Mouse (Mus musculus) granulocyte monocyte progenitor cell, adult 5-6 weeks (primary cell): ENCODE results near the gene Hnrnpa3. TPM values are rescaled to one million over a fixed set of nuclear protein-coding genes. Genes with fewer than 3 reads are reported as not detected.
"Not testable (repeated sequence)": the region's sequence is repeated elsewhere in the genome, so short reads cannot be mapped to it uniquely, and the experiment has no call there.

ENCODE experiments used
- ATAC-seq: replicated peaks from 2 replicates; pipeline ENCODE4 v1.8.0; 2016; ENCODE audit warnings: mild to moderate bottlenecking, moderate TSS enrichment, inconsistent platforms; ENCODE audit not compliant: poor library complexity, severe bottlenecking
- total RNA-seq, 2 experiments: library from RNA; stranded (forward) in 1 of 2; stranded (reverse) in 1 of 2; fragments of 200-712, 200-1000 nt in 1 of 2; fragments of >200 nt in 1 of 2; fragmentation: Nextera tagmentation in 1 of 2; gene quantifications; 2 replicates each; pipeline ENCODE4 v1.2.3; 2014 to 2017

Gene Hnrnpa3
- 734 and 909 TPM in 2 replicates for total RNA-seq (2014; fragmentation: Nextera tagmentation)
- total RNA-seq (2017): 363 and 370 TPM in 2 replicates

DNA sequence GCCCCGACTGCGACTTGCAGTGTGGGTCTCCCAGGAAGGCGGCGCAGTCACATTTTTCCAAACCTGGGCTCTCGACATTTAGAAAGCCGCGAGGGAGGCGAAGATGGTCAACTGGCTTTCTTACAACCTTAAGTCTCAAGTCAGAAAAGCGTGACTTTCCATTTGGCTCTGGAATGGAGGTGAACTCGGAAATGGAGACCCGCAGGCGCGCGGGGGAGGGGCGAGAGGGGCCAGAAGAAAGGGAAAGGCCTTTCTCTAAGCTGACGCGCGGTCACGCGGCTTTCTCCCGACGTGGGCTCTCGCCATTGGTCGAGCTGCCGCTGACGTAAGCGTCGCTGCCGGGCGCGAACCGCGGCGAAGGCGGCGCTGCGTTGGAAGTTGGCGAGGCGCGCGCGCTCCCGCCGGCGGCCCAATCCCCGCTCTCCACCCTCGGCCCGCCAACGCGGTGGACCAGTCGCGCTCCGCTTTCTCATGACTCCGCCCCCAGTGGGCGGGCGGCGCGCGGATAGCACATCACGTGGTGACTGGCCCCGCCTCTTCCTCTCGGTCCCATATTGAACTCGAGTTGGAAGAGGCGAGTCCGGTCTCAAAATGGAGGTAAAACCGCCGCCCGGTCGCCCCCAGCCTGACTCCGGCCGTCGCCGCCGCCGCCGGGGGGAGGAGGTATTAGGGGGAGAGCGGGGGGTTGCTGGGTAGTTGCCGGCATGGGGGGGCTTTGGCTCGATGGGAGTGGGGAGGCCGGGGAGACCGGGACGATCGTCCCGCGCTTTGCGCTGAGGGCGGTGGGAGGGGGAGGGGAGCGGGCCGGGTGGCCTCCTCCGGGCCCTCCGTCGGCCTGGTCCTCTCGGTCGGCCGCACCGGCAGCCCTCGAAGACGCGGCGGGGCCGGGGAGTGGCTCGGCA lies at the start of gene Hnrnpa3:
Hnrnpa3 (plus strand) TSS at position 535 of the 902 bp plus-strand sequence.
- ATAC-seq: peak; percentile 81

DNA sequence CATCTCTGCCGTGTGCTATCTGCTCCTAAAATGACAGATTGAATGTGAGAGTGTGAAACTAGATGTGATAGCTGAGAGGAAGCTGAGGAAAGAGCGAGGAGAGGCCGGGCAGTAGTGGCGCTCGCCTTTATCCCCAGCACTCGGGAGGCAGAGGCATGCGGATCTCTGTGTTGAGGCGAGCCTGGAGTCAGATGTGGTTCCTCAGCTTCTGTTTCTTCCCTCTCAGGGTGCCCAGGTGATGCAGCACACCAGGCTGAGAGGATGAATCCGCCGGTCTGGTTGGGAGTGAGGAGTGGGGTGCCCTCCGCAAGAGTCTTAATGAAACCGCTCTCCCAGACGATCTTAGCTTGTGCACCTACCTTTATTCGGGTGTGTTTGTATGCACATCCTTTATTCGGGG lies 49.1 kb upstream of the Hnrnpa3 start:
- no peak for ATAC-seq

DNA sequence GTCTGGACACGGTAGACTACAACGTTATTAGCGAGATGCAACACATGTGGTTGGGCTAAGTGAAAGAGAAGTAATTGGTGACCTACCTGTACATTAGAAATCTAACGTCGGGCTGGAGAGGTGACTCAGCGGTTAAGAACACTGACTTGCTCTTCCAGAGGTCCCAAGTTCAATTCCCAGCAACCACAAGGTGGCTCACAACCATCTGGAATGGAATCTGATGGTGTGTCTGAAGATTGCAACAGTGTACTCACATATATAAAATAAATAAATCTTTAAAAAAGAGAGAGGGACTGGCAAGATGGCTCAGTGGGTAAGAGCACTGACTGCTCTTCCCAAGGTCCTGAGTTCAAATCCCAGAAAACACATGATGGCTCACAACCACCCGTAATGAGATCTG lies 48.5 kb upstream of the Hnrnpa3 start:
- ATAC-seq: not testable (repeated sequence)

DNA sequence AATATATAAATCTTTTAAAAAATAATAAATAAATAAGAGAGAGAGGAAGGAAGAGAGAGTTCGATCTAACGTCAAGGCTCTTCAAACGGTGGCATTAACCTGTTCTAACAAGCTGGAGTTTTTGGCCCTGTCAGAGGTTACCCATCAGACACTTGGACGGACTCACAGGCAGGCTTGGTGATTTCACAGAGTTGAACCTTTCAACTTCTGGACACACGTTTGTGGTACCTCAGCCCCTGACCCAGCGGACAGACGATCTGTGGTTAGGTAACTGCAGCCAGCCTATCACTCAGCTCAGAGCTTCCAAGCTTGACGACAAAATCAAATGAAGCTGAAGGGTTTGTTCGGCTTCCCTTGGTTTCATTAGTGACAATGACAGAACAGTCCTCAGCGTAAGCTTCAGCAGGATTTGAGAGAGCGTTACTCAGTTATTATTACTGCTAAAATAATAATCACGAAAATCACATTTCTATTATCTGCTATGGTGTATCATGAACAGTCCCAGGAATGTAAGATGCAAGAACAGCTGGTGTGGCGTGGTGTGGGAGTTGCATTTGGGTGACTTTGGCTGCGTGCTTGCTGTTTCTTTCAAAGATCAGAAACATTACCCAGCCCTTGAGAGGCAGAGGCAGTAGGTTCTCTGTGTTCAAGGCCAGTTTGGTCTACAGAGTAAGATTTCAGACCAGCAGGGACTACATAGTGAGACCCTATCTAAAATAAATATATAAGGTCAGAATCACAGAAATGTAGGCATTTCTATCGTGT lies 47.8 kb upstream of the Hnrnpa3 start:
- no peak for ATAC-seq

DNA sequence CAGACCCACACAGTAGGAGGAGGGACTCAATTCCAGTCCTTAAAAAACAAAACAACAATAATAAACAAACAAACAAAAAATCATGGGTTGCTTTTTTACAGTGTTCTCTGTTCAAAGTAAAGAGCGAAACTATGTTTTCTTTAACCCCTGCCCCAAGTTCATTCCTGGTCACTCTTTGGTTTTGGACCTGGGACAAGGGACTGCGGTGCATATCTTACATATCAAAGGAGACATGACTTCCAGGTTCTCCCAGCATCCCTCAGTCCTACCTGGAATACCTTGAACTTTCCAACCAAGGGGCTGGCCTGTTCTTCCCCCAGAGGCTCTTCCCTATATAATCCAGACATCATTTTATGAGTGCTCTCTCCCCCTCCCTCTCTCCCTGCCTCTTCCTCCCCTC lies 47.1 kb upstream of the Hnrnpa3 start:
- ATAC-seq: no peak

DNA sequence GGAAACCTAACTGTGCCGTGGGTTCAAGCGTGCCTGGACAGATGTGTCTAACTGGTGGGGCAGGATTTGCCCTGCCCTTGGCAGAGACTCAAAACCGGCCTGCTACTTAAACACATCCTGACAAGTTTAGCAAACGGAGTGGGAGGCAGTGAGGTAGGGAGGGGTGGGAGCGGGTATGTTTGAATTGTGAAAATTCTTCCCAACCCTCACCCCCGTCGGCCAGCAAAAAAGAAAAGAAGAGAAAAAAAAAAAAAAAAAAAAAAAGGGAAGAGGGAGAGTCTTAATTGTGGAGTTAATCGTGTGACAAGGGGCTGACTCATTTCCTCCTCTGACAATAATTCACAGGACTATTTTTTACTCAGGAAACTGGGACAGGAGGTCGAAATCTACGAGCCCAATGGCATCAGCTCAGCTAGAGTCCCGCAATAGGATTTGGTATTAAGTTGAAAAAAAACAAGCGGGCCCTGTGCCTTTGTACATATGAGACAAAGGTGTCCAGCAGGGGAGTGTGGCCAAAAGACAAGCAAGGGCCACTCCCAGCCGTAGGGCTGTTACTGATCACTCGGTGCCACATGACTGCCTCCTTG lies 46.0 kb upstream of the Hnrnpa3 start:
- peak; percentile 70 for ATAC-seq

DNA sequence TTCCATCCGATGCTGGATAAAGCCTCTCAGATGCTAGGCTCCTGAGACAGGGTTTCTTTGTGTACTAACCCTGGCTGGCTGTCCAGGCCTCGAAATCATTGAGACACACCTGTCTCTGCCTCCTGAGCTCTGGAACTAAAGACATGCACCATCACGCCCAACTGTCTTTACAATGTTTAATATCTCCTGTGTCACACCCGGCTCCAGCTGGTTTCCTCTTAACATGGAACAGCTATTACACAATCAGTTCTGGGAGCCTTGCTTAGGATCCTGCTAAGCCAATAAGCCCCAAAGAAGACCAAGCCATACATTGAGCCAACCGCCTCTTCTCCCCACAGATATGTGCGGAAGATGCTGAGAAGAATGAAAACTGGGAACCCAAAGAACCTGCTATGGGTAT lies 44.5 kb upstream of the Hnrnpa3 start:
- ATAC-seq: peak; percentile 41

DNA sequence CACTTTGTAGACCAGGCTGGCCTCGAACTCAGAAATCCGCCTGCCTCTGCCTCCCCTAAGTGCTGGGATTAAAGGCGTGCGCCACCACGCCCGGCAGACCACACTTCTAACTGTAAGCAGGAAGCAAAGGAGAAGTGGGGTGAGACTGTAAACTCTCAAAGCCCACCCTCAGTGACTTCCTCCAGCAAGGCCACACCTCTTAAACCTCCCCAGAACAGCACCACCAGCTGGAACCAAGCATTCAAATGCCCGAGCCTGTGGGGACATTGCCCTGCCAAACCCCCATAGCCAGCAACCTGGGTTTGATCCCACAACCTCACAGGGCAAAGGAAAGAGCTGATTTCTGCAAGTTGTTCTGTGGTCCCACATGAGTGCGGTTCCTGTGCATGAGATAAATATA lies 42.1 kb upstream of the Hnrnpa3 start:
- no peak for ATAC-seq

DNA sequence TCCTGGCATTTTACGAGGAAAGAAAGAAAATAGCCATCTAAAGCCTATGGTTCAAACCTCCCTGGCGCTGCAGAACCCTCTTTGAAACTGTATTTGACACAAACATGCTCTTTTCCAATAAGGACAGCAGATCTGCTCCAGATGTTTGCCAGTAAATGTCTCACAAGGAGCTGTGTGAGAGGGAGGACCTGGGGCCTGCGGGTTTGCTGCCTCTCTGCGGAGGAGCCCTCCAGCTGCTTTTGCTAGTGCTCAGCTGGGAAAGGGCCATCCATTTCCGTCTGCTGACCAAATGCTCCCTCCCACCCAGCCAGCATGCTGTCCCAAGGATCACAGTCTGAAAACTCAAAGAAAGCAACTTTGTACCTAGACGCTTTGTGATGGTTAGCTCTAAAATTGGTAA lies 40.3 kb upstream of the Hnrnpa3 start:
- no peak for ATAC-seq

DNA sequence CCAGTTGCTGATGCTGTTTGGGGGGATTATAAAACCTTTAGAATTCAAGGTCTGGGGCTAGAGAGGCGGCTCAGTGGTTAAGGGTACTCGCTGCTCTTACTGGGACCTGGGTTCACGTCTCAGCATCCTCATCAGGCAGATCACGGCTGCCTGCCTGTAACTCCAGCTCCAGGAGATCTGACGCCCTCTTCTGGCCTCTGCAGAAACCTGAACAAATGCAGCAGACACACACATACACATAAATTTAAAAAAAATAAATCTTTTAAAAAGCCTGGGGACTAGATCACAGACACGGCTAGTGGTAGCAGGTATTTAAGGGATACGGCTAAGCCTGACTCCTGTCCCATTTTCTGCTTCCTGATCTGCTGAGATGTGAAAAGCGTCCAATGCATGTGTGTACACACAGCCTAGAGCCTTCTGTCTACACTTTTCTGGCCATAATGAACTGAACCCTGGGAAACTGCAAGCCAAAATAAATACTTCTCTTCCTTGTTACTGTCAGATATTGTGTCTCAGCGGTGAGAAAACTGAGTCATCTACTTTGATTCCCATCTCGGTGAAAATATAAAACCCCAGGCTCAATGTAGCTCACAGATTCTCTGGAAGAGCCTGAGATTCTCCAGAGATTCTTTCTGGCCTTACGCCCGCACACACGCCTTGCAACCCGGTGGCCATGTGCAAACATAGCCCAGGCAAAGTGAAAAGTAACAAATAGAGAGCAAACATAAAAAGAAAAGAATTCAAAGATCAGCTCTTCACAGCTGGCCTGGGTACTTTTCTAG lies 37.0 kb upstream of the Hnrnpa3 start:
- ATAC-seq: no peak

DNA sequence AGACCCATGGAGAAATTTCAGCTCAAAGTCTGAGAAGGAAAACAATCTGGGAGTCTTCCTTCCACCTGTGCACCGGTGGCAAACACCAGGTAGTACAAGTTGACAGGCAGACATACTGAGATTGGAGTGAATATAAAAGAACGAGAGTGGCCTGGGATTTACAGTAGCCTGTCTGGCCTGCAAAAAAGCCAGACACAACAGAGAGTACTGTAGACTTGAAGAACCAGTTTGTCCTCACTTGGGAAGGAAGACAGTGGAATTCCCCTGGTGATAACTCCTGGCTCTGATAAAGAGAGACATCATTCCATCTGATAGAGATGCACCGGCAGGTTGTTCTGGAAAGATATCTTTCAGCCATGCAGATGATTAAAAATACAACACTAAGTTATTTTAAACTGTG lies 34.0 kb upstream of the Hnrnpa3 start:
- ATAC-seq: no peak

DNA sequence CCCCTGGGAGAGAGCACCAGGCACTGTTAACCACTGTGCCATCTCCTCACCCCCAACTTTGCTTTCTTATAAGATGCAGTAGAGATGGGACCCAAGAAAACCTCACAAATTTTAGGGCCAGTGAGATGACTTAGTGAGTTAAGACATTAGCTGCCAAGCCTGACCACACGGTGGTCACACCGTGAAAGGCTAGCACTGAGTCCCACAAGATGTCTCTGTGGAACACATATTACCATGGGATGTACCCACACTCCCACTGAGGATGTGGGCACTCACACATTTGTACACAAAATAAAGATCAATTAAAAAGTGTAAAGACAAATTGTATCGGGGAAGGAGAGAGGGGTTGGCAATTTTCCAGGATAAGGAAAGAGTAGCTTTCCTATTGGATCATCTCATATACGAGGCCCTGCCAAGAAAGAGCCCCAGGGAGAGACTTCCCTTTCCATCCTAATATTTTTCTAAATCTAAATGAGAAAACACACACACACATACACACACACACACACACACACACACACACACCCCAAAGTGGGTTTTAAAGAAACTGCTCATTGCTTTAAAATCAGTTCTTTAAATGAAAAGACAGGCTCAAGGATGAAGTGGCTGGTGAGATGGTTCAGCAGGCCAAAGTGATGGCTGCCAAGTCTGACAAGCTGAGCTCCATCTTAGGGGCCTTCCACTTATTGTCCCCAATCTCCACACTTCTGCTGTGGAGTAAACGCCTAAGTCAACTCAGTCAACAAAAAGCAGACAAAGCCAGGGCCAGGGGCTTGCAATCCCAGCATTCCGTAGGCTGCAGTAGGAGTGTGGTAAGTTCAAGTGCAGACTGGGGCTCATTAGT lies 32.2 kb upstream of the Hnrnpa3 start:
- ATAC-seq: no peak

DNA sequence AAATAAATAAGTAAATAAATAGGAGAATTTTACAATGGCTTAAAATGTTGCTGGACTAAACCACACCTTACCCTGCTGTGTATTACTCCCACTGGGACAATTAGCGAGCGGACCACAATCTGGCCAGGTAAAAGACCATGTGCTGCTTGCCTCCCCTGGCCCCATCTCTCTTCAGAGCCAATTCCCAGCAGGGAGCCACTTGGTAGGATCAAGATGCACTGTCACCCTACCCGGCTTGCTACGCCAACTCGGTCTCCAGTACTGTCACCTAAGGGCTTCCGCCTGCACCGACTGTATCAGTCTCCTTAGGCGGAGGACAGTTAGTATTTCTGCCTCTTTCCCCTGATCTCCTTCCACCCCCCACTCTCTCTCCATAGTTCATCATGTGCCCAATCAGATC lies 30.6 kb upstream of the Hnrnpa3 start:
- ATAC-seq: no peak

DNA sequence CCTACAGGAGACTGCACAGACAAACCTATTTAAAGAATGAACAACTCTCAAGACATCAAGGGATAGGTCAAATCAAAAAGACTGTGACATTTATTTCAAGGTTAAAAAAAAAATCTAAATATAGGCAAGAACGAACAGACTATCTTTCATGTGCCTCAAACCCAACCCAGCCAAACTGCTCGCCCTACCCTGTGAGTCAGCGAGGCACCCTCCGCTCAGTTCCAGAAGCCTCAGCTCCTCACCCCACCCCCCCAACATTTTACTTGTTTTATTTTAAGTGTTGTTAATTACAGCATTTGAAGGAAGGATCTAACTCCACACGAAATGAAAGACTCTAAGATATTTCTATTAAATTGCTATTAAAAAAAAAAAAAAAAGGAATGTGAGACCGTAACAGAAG lies 27.6 kb upstream of the Hnrnpa3 start:
- no peak for ATAC-seq

DNA sequence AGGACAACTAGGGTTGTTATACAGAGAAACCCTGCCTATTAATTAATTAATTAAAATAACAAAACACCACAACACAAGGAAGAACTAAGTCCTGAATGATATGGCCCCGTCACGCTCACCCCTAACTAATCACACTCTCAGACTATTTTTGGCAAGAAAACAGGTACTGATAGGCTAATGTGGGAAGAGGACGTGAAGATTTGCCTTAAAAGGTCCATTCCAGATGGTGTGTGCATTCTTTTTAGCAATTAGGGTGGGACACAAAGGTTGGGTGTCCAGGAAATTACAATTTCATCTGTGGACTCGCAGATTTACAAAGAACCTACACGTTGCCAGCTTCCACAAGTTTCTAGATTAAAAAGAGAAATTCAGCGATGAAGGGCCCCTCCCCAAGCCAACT lies 27.0 kb upstream of the Hnrnpa3 start:
- ATAC-seq: no peak

DNA sequence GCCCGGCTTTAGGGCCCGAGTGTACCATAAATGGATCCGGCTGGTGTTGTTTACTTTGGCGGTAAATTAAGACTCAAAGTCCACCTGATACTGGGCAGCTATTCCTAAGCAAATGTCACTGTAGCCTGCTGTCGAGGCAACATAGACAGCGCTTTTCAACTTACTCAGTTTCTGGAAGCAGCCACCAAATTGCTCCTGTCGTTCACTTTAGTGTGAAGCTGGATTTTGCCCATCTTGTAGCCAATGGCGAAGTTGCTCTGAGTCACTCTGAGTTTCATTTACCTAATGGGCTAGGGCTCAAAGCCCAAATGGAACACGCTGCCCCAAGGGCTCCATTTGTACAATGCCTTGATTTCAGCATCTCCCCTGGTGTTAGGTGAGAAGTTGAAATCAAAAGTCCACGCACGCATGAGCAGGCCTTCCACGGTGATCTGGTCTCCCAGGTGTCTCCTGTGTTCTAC lies 26.3 kb upstream of the Hnrnpa3 start:
- no peak for ATAC-seq

DNA sequence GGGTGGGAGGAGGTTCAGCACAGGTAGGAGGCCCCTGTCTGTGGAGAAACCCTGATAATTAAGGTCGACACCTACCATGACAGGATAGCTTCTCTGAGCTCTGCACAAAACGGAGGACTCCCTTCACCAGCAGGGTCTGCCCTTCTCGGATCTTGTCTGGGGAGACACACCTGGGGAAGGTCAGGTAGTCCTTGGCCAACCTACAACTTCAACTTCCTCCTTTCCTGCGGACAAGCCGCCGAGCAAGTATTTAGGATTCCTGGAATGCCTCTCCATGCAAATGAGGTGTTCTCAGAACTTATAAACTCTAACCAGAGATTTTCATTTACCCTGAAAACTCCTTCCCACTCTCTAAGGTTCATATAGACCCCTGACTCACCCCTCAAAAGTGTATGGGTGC lies 25.7 kb upstream of the Hnrnpa3 start:
- ATAC-seq: no peak

DNA sequence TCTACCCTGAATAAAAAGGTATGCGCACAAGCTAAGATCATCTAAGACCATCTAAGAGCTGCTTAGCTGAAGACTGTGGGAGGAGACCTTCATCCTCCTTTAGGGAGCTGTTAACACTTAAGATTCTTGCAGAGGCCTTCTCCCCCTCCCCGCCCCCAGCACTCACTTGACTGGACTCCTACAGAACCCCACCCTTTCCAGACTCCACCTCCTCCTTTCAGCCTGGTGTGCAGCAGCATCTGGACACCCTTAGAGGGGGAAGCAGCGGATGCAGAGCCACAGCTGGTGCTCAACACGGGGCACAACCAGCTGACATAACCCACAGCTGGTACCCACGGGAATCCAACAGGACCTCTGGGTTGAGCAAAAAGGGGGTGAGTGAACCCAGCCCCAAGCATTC lies 25.3 kb upstream of the Hnrnpa3 start:
- ATAC-seq: peak; percentile 52

DNA sequence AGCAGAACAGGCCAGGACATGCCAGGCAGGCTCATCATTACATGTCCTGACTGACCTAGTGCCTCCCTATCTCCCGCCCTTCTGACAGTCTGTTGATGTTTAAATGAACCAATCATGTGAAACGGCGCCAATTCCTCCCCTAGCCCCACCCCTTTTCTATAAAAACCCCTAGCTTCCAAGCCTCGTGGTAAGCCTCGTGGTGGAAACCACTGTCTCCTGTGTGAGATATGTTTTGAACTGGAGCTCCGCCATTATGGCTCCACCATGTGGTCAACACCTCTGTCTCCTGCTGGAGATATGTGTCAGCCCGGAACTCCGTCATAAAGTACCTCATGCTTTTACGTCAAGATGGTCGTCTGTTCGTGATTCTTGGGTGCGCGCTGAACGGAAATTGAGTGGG lies 24.6 kb upstream of the Hnrnpa3 start:
- ATAC-seq: not testable (repeated sequence)
